In genomic region chr17:47516232-47516631, GRCm38 (mm10) we compare ENCODE assay signal across 13 mouse cellular contexts. TPM values are rescaled to one million over a fixed set of nuclear protein-coding genes. Genes with fewer than 3 reads are reported as not detected.
A peak's percentile ranks its signal among the peaks of the same experiment; 100 is the strongest.
DNase-seq lines count a peak whose midpoint lies in the region; ATAC-seq and TF ChIP-seq lines count a peak whose summit lies in the region.
"Had no signal": no experiment of that assay in that cellular context is flagged by ENCODE, and none has a peak within 500 bp of the region (broad histone marks: within the 10 kb centered on the region; RNA-seq: fewer than 3 reads in every experiment).

No protein-coding gene starts in this region.

- no peak overlapping the region for H3K4me3 ChIP-seq in liver, embryonic 14.5 days (ENCODE audit: insufficient read depth in 1 of 2, low read depth in 2 of 2, low read length in 2 of 2)
- H3K4me3 ChIP-seq in liver, embryonic 11.5 days (ENCODE audit: low read depth, low read length): no peak overlapping the region
- no peak overlapping the region for H3K4me3 ChIP-seq in MEL (ENCODE audit: control insufficient read depth in 1 of 2, insufficient read depth in 1 of 2, low read depth in 2 of 2, low read length in 2 of 2)
- no peak overlapping the region for H3K4me3 ChIP-seq in stomach, postnatal 0 days (ENCODE audit: low read depth, low read length)
- H3K4me3 ChIP-seq: forebrain, embryonic 15.5 days; heart, embryonic 13.5 days had no signal

- TF ChIP-seq CTCF in liver, embryonic 14.5 days (IDR thresholded peaks at IDR 0.05; ENCODE audit: low read depth): peak; percentile 60
- TF ChIP-seq CTCF in MEL (IDR thresholded peaks at IDR 0.05 in 2 of 3, conservative IDR thresholded peaks at IDR 0.05 in 1 of 3; ENCODE audit: control insufficient read depth in 1 of 3, insufficient read depth in 1 of 3, low read depth in 2 of 3, low read length in 3 of 3, poor library complexity in 1 of 3, severe bottlenecking in 1 of 3): peak; percentile 32 to 45 (median 35); a peak in 5 of 6 replicates
- TF ChIP-seq CTCF in stomach, postnatal 0 days (IDR thresholded peaks at IDR 0.05; ENCODE audit: low read depth): peak; percentile 52

- no peak overlapping the region for H3K4me2 ChIP-seq in liver, embryonic 14.5 days (ENCODE audit: low read depth)
- no peak overlapping the region for H3K4me2 ChIP-seq in liver, embryonic 11.5 days
- no peak overlapping the region for H3K4me2 ChIP-seq in stomach, postnatal 0 days (replicated peaks; ENCODE audit: low read depth)
- H3K4me2 ChIP-seq: forebrain, embryonic 15.5 days; heart, embryonic 13.5 days; hindbrain, embryonic 14.5 days had no signal

- no peak for TF ChIP-seq RAD21 in MEL (IDR thresholded peaks at IDR 0.05; ENCODE audit: low read depth, low read length)

- ATAC-seq in liver, embryonic 14.5 days (ENCODE audit: insufficient read depth): no peak
- no peak for ATAC-seq in liver, embryonic 11.5 days (replicated peaks; ENCODE audit: low FRiP score)
- no peak for ATAC-seq in stomach, postnatal 0 days (ENCODE audit: low FRiP score, low TSS enrichment)
- ATAC-seq: forebrain, embryonic 15.5 days had no signal

- H3K27ac ChIP-seq in liver, embryonic 14.5 days: no peak overlapping the region
- no peak overlapping the region for H3K27ac ChIP-seq in liver, embryonic 11.5 days (ENCODE audit: low read depth, low read length)
- no peak overlapping the region for H3K27ac ChIP-seq in MEL (ENCODE audit: control insufficient read depth, low read depth, low read length)
- H3K27ac ChIP-seq in stomach, postnatal 0 days (replicated peaks): no peak overlapping the region
- H3K27ac ChIP-seq: forebrain, embryonic 15.5 days; hindbrain, embryonic 14.5 days had no signal

- 92% methylated on average over 3 of the region's 3 CpGs for WGBS in liver, embryonic 14.5 days (ENCODE audit: insufficient replicate concordance)
- WGBS in liver, embryonic 11.5 days: 98% methylated on average over 3 of the region's 3 CpGs
- 96% methylated on average over 3 of the region's 3 CpGs for WGBS in stomach, postnatal 0 days

- no peak for TF ChIP-seq POLR2A in MEL (IDR thresholded peaks at IDR 0.05; ENCODE audit: control insufficient read depth in 1 of 2, insufficient read depth in 1 of 2, low read depth in 1 of 2, low read length in 2 of 2, poor library complexity in 1 of 2)

- H3K9ac ChIP-seq in liver, embryonic 14.5 days (replicated peaks): no peak overlapping the region
- no peak overlapping the region for H3K9ac ChIP-seq in liver, embryonic 11.5 days (ENCODE audit: low read depth, low read length)
- H3K9ac ChIP-seq in MEL (ENCODE audit: control insufficient read depth, low read depth, low read length, poor library complexity, severe bottlenecking): no peak overlapping the region
- H3K9ac ChIP-seq in stomach, postnatal 0 days (ENCODE audit: low read length): no peak overlapping the region
- H3K9ac ChIP-seq: forebrain, embryonic 15.5 days; heart, embryonic 13.5 days; hindbrain, embryonic 14.5 days had no signal

- no peak for TF ChIP-seq EP300 in liver, embryonic 14.5 days (IDR thresholded peaks at IDR 0.05; ENCODE audit: low read depth)
- no peak for TF ChIP-seq EP300 in MEL (IDR thresholded peaks at IDR 0.05; ENCODE audit: low read depth in 1 of 2, low read length in 2 of 2)
- TF ChIP-seq EP300 in stomach, postnatal 0 days (optimal IDR thresholded peaks at IDR 0.05): no peak

- H3K36me3 ChIP-seq in liver, embryonic 14.5 days (replicated peaks; ENCODE audit: control insufficient read depth, insufficient read depth, low read depth): no peaks in the 10 kb centered on the region
- H3K36me3 ChIP-seq in liver, embryonic 11.5 days (ENCODE audit: control insufficient read depth, insufficient read depth, low read length): no peaks in the 10 kb centered on the region
- peaks cover 0 to 15% of the 10 kb centered on the region in 2 experiments; a peak in 2 of 4 replicates for H3K36me3 ChIP-seq in MEL (ENCODE audit: control insufficient read depth in 1 of 2, insufficient read depth in 2 of 2, low read length in 2 of 2)
- H3K36me3 ChIP-seq in stomach, postnatal 0 days (ENCODE audit: control insufficient read depth, insufficient read depth, low read length): no peaks in the 10 kb centered on the region
- H3K36me3 ChIP-seq: forebrain, embryonic 15.5 days had no signal

- no peak for DNase-seq in liver, embryonic 14.5 days (ENCODE audit: low read depth in 3 of 3, low spot score in 3 of 3)
- no peak for DNase-seq in liver, embryonic 11.5 days (ENCODE audit: low spot score)
- peak; percentile 45 for DNase-seq in CD4-positive helper T cell, adult 2 months (ENCODE audit: low read depth, low spot score)
- peak; percentile 58 for DNase-seq in MEL (ENCODE audit: low read depth, low spot score)
- DNase-seq in stomach, postnatal 0 days (ENCODE audit: low spot score): no peak
- DNase-seq in right cerebral cortex, postnatal 14 days: no peak
- no peak for DNase-seq in adrenal gland, adult 18-20 months (ENCODE audit: low spot score in 2 of 2)
- DNase-seq: cerebellum, adult 9-10 months; embryo, embryonic 11 days; gastrocnemius, postnatal 25 days had no signal

- peaks cover 35 to 55% of the 10 kb centered on the region in 2 experiments for H3K4me1 ChIP-seq in liver, embryonic 14.5 days (replicated peaks; ENCODE audit: control insufficient read depth in 2 of 2, insufficient read depth in 2 of 2, low read length in 1 of 2)
- peaks cover 37% of the 10 kb centered on the region for H3K4me1 ChIP-seq in liver, embryonic 11.5 days (replicated peaks; ENCODE audit: control insufficient read depth, insufficient read depth, low read length)
- peaks cover 5 to 26% of the 10 kb centered on the region in 2 experiments for H3K4me1 ChIP-seq in MEL (ENCODE audit: control insufficient read depth in 1 of 2, insufficient read depth in 2 of 2, low read length in 2 of 2)
- peaks cover 3% of the 10 kb centered on the region; the same call in 1 of the 2 replicates for H3K4me1 ChIP-seq in stomach, postnatal 0 days (replicated peaks; ENCODE audit: control insufficient read depth, insufficient read depth)

- H3K27me3 ChIP-seq in liver, embryonic 14.5 days (ENCODE audit: control insufficient read depth, insufficient read depth, low read length): no peaks in the 10 kb centered on the region
- H3K27me3 ChIP-seq in liver, embryonic 11.5 days (replicated peaks; ENCODE audit: control insufficient read depth, insufficient read depth, low read length): no peaks in the 10 kb centered on the region
- no peaks in the 10 kb centered on the region for H3K27me3 ChIP-seq in MEL (ENCODE audit: control insufficient read depth in 1 of 2, insufficient read depth in 2 of 2, low read length in 2 of 2)
- no peaks in the 10 kb centered on the region for H3K27me3 ChIP-seq in stomach, postnatal 0 days (ENCODE audit: control insufficient read depth, insufficient read depth, low read length)
- H3K27me3 ChIP-seq: forebrain, embryonic 15.5 days; heart, embryonic 13.5 days had no signal

- H3K79me2 ChIP-seq in MEL (ENCODE audit: control insufficient read depth, insufficient read depth, low read length, poor library complexity): no peaks in the 10 kb centered on the region; the same call in 1 of the 2 replicates

- H3K9me3 ChIP-seq in liver, embryonic 14.5 days (ENCODE audit: control insufficient read depth, low read length): no peaks in the 10 kb centered on the region
- H3K9me3 ChIP-seq in liver, embryonic 11.5 days (ENCODE audit: control insufficient read depth, low read length): no peaks in the 10 kb centered on the region
- no peaks in the 10 kb centered on the region for H3K9me3 ChIP-seq in MEL (replicated peaks; ENCODE audit: insufficient read depth, low read length)
- no peaks in the 10 kb centered on the region for H3K9me3 ChIP-seq in stomach, postnatal 0 days (ENCODE audit: control insufficient read depth, low read length)
- H3K9me3 ChIP-seq: forebrain, embryonic 15.5 days; heart, embryonic 13.5 days had no signal

TF ChIP-seq in MEL, 35 proteins besides CTCF, POLR2A, EP300 and RAD21:
- TF ChIP-seq NELFE (IDR thresholded peaks at IDR 0.05; ENCODE audit: low read depth, low read length): no peak
- TF ChIP-seq TCF12 (IDR thresholded peaks at IDR 0.05; ENCODE audit: low read depth, low read length): no peak
- TF ChIP-seq ZKSCAN1 (IDR thresholded peaks at IDR 0.05; ENCODE audit: low read depth, low read length): no peak
- TF ChIP-seq POLR2AphosphoS2 (IDR thresholded peaks at IDR 0.05; ENCODE audit: low read length): no peak
- no peak for TF ChIP-seq ZC3H11A (IDR thresholded peaks at IDR 0.05; ENCODE audit: low read depth, low read length)
- TF ChIP-seq JUND (IDR thresholded peaks at IDR 0.05; ENCODE audit: low read depth, low read length): no peak
- no peak for TF ChIP-seq ELF1 (IDR thresholded peaks at IDR 0.05; ENCODE audit: low read depth, low read length)
- no peak for TF ChIP-seq CHD1 (IDR thresholded peaks at IDR 0.05; ENCODE audit: low read depth, low read length)
- no peak for TF ChIP-seq E2F4 (IDR thresholded peaks at IDR 0.05; ENCODE audit: borderline replicate concordance, low read depth, low read length)

RNA-seq across cellular contexts. Expression of gene Ccnd3, which starts 11.4 kb away (rescaled TPM):
- polyA plus RNA-seq in liver, embryonic 14.5 days (2012; rRNA removed): 195 and 227 TPM in 2 replicates
- polyA plus RNA-seq in liver, embryonic 14.5 days (2014; fragmentation: Nextera tagmentation; extraction: Ambion mirVana): 379 and 451 TPM in 2 replicates
- polyA plus RNA-seq in liver, embryonic 11.5 days (2014; fragmentation: Nextera tagmentation; extraction: Ambion mirVana): 525 and 530 TPM in 2 replicates
- 143 TPM in 2 replicates for total RNA-seq in MEL (2012; rRNA removed)
- 100 to 1,000 TPM in 1 of 2 experiments, not detected in 1; 568 TPM for polyA plus RNA-seq in MEL (2012; ENCODE audit: insufficient read depth in 1 of 2, insufficient read length in 2 of 2, low read depth in 1 of 2, low replicate concordance in 2 of 2, missing spikeins in 1 of 2)
- polyA plus RNA-seq in stomach, postnatal 0 days (2015; fragmentation: Nextera tagmentation; extraction: Ambion mirVana): 219 and 242 TPM in 2 replicates
- 100 to 1,000 TPM; 328 to 506 TPM for total RNA-seq in adrenal gland, adult 18-20 months (2021)

RNA-seq across cellular contexts. Expression of gene Taf8, which starts 14.1 kb away (rescaled TPM):
- polyA plus RNA-seq in liver, embryonic 14.5 days (2012; rRNA removed): 13.8 and 15.5 TPM in 2 replicates
- 10.4 and 11.8 TPM in 2 replicates for polyA plus RNA-seq in liver, embryonic 14.5 days (2014; fragmentation: Nextera tagmentation; extraction: Ambion mirVana)
- 20.7 and 21.3 TPM in 2 replicates for polyA plus RNA-seq in liver, embryonic 11.5 days (2014; fragmentation: Nextera tagmentation; extraction: Ambion mirVana)
- total RNA-seq in MEL (2012; rRNA removed): 14.4 and 15.2 TPM in 2 replicates
- polyA plus RNA-seq in MEL (2012; ENCODE audit: insufficient read depth in 1 of 2, insufficient read length in 2 of 2, low read depth in 1 of 2, low replicate concordance in 2 of 2, missing spikeins in 1 of 2): 10 to 100 TPM in 1 of 2 experiments, not detected in 1; 25.7 TPM
- 11.0 and 11.1 TPM in 2 replicates for polyA plus RNA-seq in stomach, postnatal 0 days (2015; fragmentation: Nextera tagmentation; extraction: Ambion mirVana)
- total RNA-seq in adrenal gland, adult 18-20 months (2021): 10 to 100 TPM; 16.4 to 19.9 TPM

Comparison
In these comparisons a context has a peak if more than half of its experiments do, and no peak if none do; other contexts are left out.
1. DNase-seq: peak in CD4-positive helper T cell, adult 2 months (single experiment) and MEL (single experiment); none in liver, embryonic 14.5 days (0 of 3), liver, embryonic 11.5 days (single experiment), stomach, postnatal 0 days (single experiment), right cerebral cortex, postnatal 14 days (single experiment) and adrenal gland, adult 18-20 months (0 of 2).
2. Peak in every context shown above with its lines, with median percentiles within 50 percentile points of each other: CTCF ChIP-seq.